Mouse (Mus musculus) CD4-positive, CD25-positive, alpha-beta regulatory T cell, adult 4 months (primary cell): ENCODE measurements around the gene Stk26. TPM values are rescaled to one million over a fixed set of nuclear protein-coding genes. Genes with fewer than 3 reads are reported as not detected.
A peak's percentile ranks its signal among the peaks of the same experiment; 100 is the strongest.

Source experiments
- ATAC-seq: one replicate; pipeline ENCODE4 v1.8.0; 2017
- polyA plus RNA-seq, 2 experiments: library from polyadenylated mRNA; unstranded; fragments of 100-300 nt; shearing (Covaris generic); gene quantifications; one replicate each; pipeline ENCODE4 v1.2.1; 2017

Stk26 gene
- 1 to 10 TPM; 8.7 to 9.4 TPM for polyA plus RNA-seq

- peak; percentile 71 for ATAC-seq
Measured at GRCm38 (mm10) chrX:50840847-50841560, at the start of gene Stk26. Gene Stk26 (plus strand): TSS chrX:50841047.

GRCm38 (mm10) chrX:50793005-50793680, 47.7 kb upstream of the Stk26 start:
- no peak for ATAC-seq

- no peak for ATAC-seq
Measured at GRCm38 (mm10) chrX:50797798-50798197, 43.0 kb upstream of the Stk26 start.

GRCm38 (mm10) chrX:50798571-50798970, 42.3 kb upstream of the Stk26 start:
- no peak for ATAC-seq

GRCm38 (mm10) chrX:50799656-50800188, 41.1 kb upstream of the Stk26 start:
- ATAC-seq, result no peak

- peak; percentile 88 for ATAC-seq
Measured at GRCm38 (mm10) chrX:50805654-50806053, 35.2 kb upstream of the Stk26 start.

GRCm38 (mm10) chrX:50823856-50824255, 17.0 kb upstream of the Stk26 start:
- no peak for ATAC-seq

- no peak for ATAC-seq
Measured at GRCm38 (mm10) chrX:50835592-50835991, 5.3 kb upstream of the Stk26 start.

- ATAC-seq, result peak; percentile 79
Measured at GRCm38 (mm10) chrX:50836029-50836691, 4.7 kb upstream of the Stk26 start.

GRCm38 (mm10) chrX:50841587-50841986, 740 bp downstream of the Stk26 start:
- ATAC-seq, result peak; percentile 46

GRCm38 (mm10) chrX:50842046-50842445, 1.2 kb downstream of the Stk26 start:
- peak; percentile 44 for ATAC-seq

- ATAC-seq, result no peak
Measured at GRCm38 (mm10) chrX:50850428-50851184, 9.8 kb downstream of the Stk26 start.

GRCm38 (mm10) chrX:50863771-50864170, 22.9 kb downstream of the Stk26 start:
- no peak for ATAC-seq

- no peak for ATAC-seq
Measured at GRCm38 (mm10) chrX:50864734-50865133, 23.9 kb downstream of the Stk26 start.

GRCm38 (mm10) chrX:50874246-50875002, 33.6 kb downstream of the Stk26 start:
- peak; percentile 95 for ATAC-seq

- no peak for ATAC-seq
Measured at GRCm38 (mm10) chrX:50887999-50888398, 47.2 kb downstream of the Stk26 start.

- no peak for ATAC-seq
Measured at GRCm38 (mm10) chrX:50903497-50903896, 62.6 kb downstream of the Stk26 start.

GRCm38 (mm10) chrX:50909915-50910314, 69.1 kb downstream of the Stk26 start:
- no peak for ATAC-seq

- ATAC-seq, result no peak
Measured at GRCm38 (mm10) chrX:50917389-50917788, 76.5 kb downstream of the Stk26 start.

- ATAC-seq, result no peak
Measured at GRCm38 (mm10) chrX:50918754-50919153, 77.9 kb downstream of the Stk26 start.

GRCm38 (mm10) chrX:50924629-50925364, 84.0 kb downstream of the Stk26 start:
- ATAC-seq, result no peak
